Mouse (Mus musculus) kidney, embryonic 14.5 days (tissue): ENCODE results near the gene Olig2. TPM values are rescaled to one million over a fixed set of nuclear protein-coding genes. Genes with fewer than 3 reads are reported as not detected.
A peak's percentile ranks its signal among the peaks of the same experiment; 100 is the strongest.

Experiments used
- ATAC-seq: fragments of 200-750 bp; cut with Nextera tagmentation; 2 replicates; pipeline ENCODE4 v1.8.0; 2017; ENCODE audit warnings: moderate number of reproducible peaks, mild to moderate bottlenecking, moderate TSS enrichment, moderate library complexity; ENCODE audit not compliant: low FRiP score, low TSS enrichment
- H3K27ac ChIP-seq: fragments of 300-500 bp; sonication (generic); 2 replicates; pipeline ENCODE4 v1.5.1; 2014; ENCODE audit warnings: low read depth, mild to moderate bottlenecking, low read length, moderate library complexity, mixed read lengths
- H3K27me3 ChIP-seq: fragments of 300-500 bp; sonication (generic); 2 replicates; pipeline ENCODE4 v1.6.1; 2014; ENCODE audit warnings: mild to moderate bottlenecking, low read length; ENCODE audit not compliant: control insufficient read depth, insufficient read depth
- H3K36me3 ChIP-seq: fragments of 300-500 bp; sonication (generic); 2 replicates; pipeline ENCODE4 v1.6.1; 2014; ENCODE audit warnings: low read length, mixed read lengths; ENCODE audit not compliant: control insufficient read depth, insufficient read depth
- H3K4me1 ChIP-seq: fragments of 300-500 bp; sonication (generic); 2 replicates; pipeline ENCODE4 v1.6.1; 2014; ENCODE audit warnings: low read length, mixed read lengths; ENCODE audit not compliant: control insufficient read depth, insufficient read depth
- H3K4me2 ChIP-seq: fragments of 300-500 bp; sonication (generic); replicated peaks from 2 replicates; pipeline ENCODE4 v1.6.1; 2014; ENCODE audit warnings: low read depth, mild to moderate bottlenecking, low read length
- H3K4me3 ChIP-seq: fragments of 300-500 bp; sonication (generic); 2 replicates; pipeline ENCODE4 v1.5.1; 2014; ENCODE audit warnings: mild to moderate bottlenecking, low read length
- H3K9ac ChIP-seq: fragments of 300-500 bp; sonication (generic); 2 replicates; pipeline ENCODE4 v1.6.1; 2014; ENCODE audit warnings: low read depth, mild to moderate bottlenecking, low read length, moderate library complexity
- H3K9me3 ChIP-seq: fragments of 300-500 bp; sonication (generic); 2 replicates; pipeline ENCODE4 v1.6.1; 2016; ENCODE audit warnings: low read length; ENCODE audit not compliant: control insufficient read depth
- WGBS: fragments of 180-500 bp; shearing (Covaris S2); extraction: QIAGEN DNeasy Blood & Tissue Kit; methylation state at CpG from one replicate; pipeline ENCODE4 v1.1.7; 2014; 5-methylcytosine and 5-hydroxymethylcytosine counted together
- polyA plus RNA-seq: library from polyadenylated mRNA; unstranded; fragments of >200 nt; fragmentation: Nextera tagmentation; extraction: Ambion mirVana; gene quantifications from 2 replicates; pipeline ENCODE4 v1.2.1, GENCODE M21; 2014

The Olig2 gene
- polyA plus RNA-seq, result not detected in 2 replicates

- Histone ChIP-seq H3K9me3 (no peaks in the 10 kb centered on the region), H3K4me3 (peak within 1 kb of the TSS; percentile 29), H3K9ac (no peak within 1 kb of the TSS), H3K4me2 (peak within 1 kb of the TSS; percentile 31), H3K36me3 (no peaks in the 10 kb centered on the region), H3K27ac (no peak within 1 kb of the TSS), H3K4me1 (0 out of 2 replicates have a peak, but pooled peaks cover 2% of the 10 kb centered on the region), H3K27me3 (peaks cover 99% of the 10 kb centered on the region)
- ATAC-seq, result peak; percentile 66; the same call in 1 of the 2 replicates
- WGBS, result under 1% methylated on average over 53 of the region's 53 CpGs
These were observed at the start of gene Olig2 for GRCm38 (mm10) chr16:91225233-91226037. TSS of gene Olig2 (plus strand) at chr16:91225457.

- H3K27me3 ChIP-seq, result peaks cover 68% of the 10 kb centered on the region
- 3% methylated on average over 8 of the region's 8 CpGs for WGBS
- peak; percentile 82 for ATAC-seq
These were observed 49.4 kb upstream of the Olig2 start for GRCm38 (mm10) chr16:91175892-91176291.

GRCm38 (mm10) chr16:91187046-91187445, 38.2 kb upstream of the Olig2 start:
- no peak for ATAC-seq
- Histone ChIP-seq H3K4me3 (no peak overlapping the region), H3K9me3 (no peaks in the 10 kb centered on the region), H3K4me1 (no peaks in the 10 kb centered on the region), H3K27ac (no peak overlapping the region), H3K36me3 (no peaks in the 10 kb centered on the region), H3K9ac (no peak overlapping the region), H3K4me2 (no peak overlapping the region), H3K27me3 (peaks cover 21% of the 10 kb centered on the region)
- WGBS, result 21% methylated on average over 8 of the region's 8 CpGs

More at GRCm38 (mm10) chr16:91175892-91176291, 49.4 kb upstream of the Olig2 start:
- Histone ChIP-seq H3K27ac (no peak overlapping the region), H3K4me3 (no peak overlapping the region), H3K4me1 (no peaks in the 10 kb centered on the region), H3K4me2 (no peak overlapping the region), H3K9ac (no peak overlapping the region), H3K9me3 (no peaks in the 10 kb centered on the region), H3K36me3 (no peaks in the 10 kb centered on the region)

GRCm38 (mm10) chr16:91187662-91188061, 37.6 kb upstream of the Olig2 start:
- H3K4me2 ChIP-seq, result no peak overlapping the region
- no peak overlapping the region for H3K9ac ChIP-seq
- no peaks in the 10 kb centered on the region for H3K9me3 ChIP-seq
- no peak for ATAC-seq
- 76% methylated on average over 10 of the region's 10 CpGs for WGBS
- H3K27me3 ChIP-seq, result peaks cover 22% of the 10 kb centered on the region
- no peak overlapping the region for H3K27ac ChIP-seq
- H3K4me3 ChIP-seq, result no peak overlapping the region
- no peaks in the 10 kb centered on the region for H3K36me3 ChIP-seq
- H3K4me1 ChIP-seq, result 0 out of 2 replicates have a peak, but pooled peaks cover under 1% of the 10 kb centered on the region

GRCm38 (mm10) chr16:91188304-91188703, 37.0 kb upstream of the Olig2 start:
- H3K27me3 ChIP-seq, result peaks cover 20% of the 10 kb centered on the region

GRCm38 (mm10) chr16:91191233-91191632, 34.0 kb upstream of the Olig2 start:
- peaks cover 29% of the 10 kb centered on the region for H3K27me3 ChIP-seq
- H3K9ac ChIP-seq, result no peak overlapping the region
- no peak for ATAC-seq
- no peak overlapping the region for H3K4me2 ChIP-seq
- H3K9me3 ChIP-seq, result no peaks in the 10 kb centered on the region
- H3K4me1 ChIP-seq, result 0 out of 2 replicates have a peak, but pooled peaks cover 3% of the 10 kb centered on the region
- H3K4me3 ChIP-seq, result no peak overlapping the region
- no peak overlapping the region for H3K27ac ChIP-seq
- H3K36me3 ChIP-seq, result no peaks in the 10 kb centered on the region
- WGBS, result 79% methylated on average over 6 of the region's 6 CpGs

More at GRCm38 (mm10) chr16:91188304-91188703, 37.0 kb upstream of the Olig2 start:
- H3K9ac ChIP-seq, result no peak overlapping the region
- WGBS, result 73% methylated on average over 12 of the region's 12 CpGs
- ATAC-seq, result no peak
- no peak overlapping the region for H3K27ac ChIP-seq
- H3K36me3 ChIP-seq, result no peaks in the 10 kb centered on the region
- no peaks in the 10 kb centered on the region for H3K9me3 ChIP-seq
- H3K4me3 ChIP-seq, result no peak overlapping the region
- 0 out of 2 replicates have a peak, but pooled peaks cover 3% of the 10 kb centered on the region for H3K4me1 ChIP-seq
- H3K4me2 ChIP-seq, result no peak overlapping the region

GRCm38 (mm10) chr16:91191663-91192237, 33.5 kb upstream of the Olig2 start:
- 0 out of 2 replicates have a peak, but pooled peaks cover 2% of the 10 kb centered on the region for H3K9me3 ChIP-seq
- H3K27me3 ChIP-seq, result peaks cover 29% of the 10 kb centered on the region
- H3K27ac ChIP-seq, result no peak overlapping the region
- H3K36me3 ChIP-seq, result no peaks in the 10 kb centered on the region
- no peak overlapping the region for H3K4me2 ChIP-seq
- WGBS, result 76% methylated on average over 9 of the region's 9 CpGs
- H3K4me3 ChIP-seq, result no peak overlapping the region
- ATAC-seq, result no peak
- H3K9ac ChIP-seq, result no peak overlapping the region
- 0 out of 2 replicates have a peak, but pooled peaks cover 3% of the 10 kb centered on the region for H3K4me1 ChIP-seq

- no peak for ATAC-seq
- Histone ChIP-seq H3K4me1 (0 out of 2 replicates have a peak, but pooled peaks cover 3% of the 10 kb centered on the region), H3K4me3 (no peak overlapping the region), H3K27me3 (peaks cover 29% of the 10 kb centered on the region), H3K9ac (no peak overlapping the region), H3K4me2 (no peak overlapping the region), H3K9me3 (0 out of 2 replicates have a peak, but pooled peaks cover 2% of the 10 kb centered on the region), H3K36me3 (no peaks in the 10 kb centered on the region), H3K27ac (no peak overlapping the region)
- WGBS, result 7% methylated on average over 15 of the region's 15 CpGs
These were observed 32.4 kb upstream of the Olig2 start for GRCm38 (mm10) chr16:91192672-91193354.
